Mouse (Mus musculus): ENCODE measurements around the gene Adamts9.

GRCm38 (mm10) chr6:92941756-92942420 is 1.4 kb downstream of the Adamts9 start:
- TF ChIP-seq CTCF (IDR thresholded peaks at IDR 0.05; ENCODE audit: low read depth) (no peak), EP300 (IDR thresholded peaks at IDR 0.05; ENCODE audit: low read depth) (no peak)

Data from heart, postnatal 0 days (tissue).